Mouse (Mus musculus): Measurements from ENCODE around the gene Meis1.

DNA sequence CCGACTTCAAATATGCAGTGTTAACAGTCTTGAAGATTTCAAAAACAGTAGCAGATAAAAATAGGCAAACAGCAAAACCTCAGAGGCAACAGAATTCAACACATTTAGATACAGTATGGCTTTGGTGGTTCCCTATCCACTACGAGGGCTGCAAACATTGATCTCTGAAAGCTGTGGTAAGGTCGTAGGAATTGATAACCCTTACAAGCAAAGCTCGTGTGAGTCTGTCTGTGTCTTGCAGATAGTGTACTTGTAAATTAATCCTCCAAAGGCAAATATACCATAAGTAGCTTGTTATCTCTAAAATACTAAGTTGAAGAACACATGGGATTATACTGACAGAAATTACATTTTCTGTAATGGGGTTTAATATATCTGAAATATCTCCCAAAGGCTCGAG is 114.5 kb downstream of the Meis1 start:
- TF ChIP-seq CTCF (IDR thresholded peaks at IDR 0.05; ENCODE audit: control insufficient read depth, insufficient read depth, low read length) (no peak), POLR2A (IDR thresholded peaks at IDR 0.05; ENCODE audit: borderline replicate concordance, control insufficient read depth, low read depth, low read length) (no peak)

Data from bone marrow, adult 2 months (tissue).